Mouse (Mus musculus) hindbrain, postnatal 0 days (tissue): ENCODE results near the gene Nek9. TPM values are rescaled to one million over a fixed set of nuclear protein-coding genes. Genes with fewer than 3 reads are reported as not detected.
A peak's percentile ranks its signal among the peaks of the same experiment; 100 is the strongest.
"Not testable (repeated sequence)": the region's sequence is repeated elsewhere in the genome, so short reads cannot be mapped to it uniquely, and the experiment has no call there.

Experiments used
- ATAC-seq: fragments of 200-750 bp; cut with Nextera tagmentation; 2 replicates; pipeline ENCODE4 v1.8.0; 2017; ENCODE audit warnings: mild to moderate bottlenecking, moderate TSS enrichment, moderate library complexity
- DNase-seq: peaks from one replicate; pipeline ENCODE4 v3.0.0-alpha.2; 2015; ENCODE audit warnings: low spot score
- H3K27ac ChIP-seq: fragments of 300-500 bp; sonication (generic); 2 replicates; pipeline ENCODE4 v1.5.1; 2014; ENCODE audit warnings: mild to moderate bottlenecking
- H3K27me3 ChIP-seq: fragments of 300-500 bp; sonication (generic); 2 replicates; pipeline ENCODE4 v1.6.1; 2014; ENCODE audit warnings: low read length, mixed read lengths; ENCODE audit not compliant: insufficient read depth
- H3K36me3 ChIP-seq: fragments of 300-500 bp; sonication (generic); 2 replicates; pipeline ENCODE4 v1.6.1; 2014; ENCODE audit warnings: low read length, mixed read lengths; ENCODE audit not compliant: insufficient read depth
- H3K4me1 ChIP-seq: fragments of 300-500 bp; sonication (generic); 2 replicates; pipeline ENCODE4 v1.6.1; 2014; ENCODE audit warnings: antibody characterized with exemption, low read length, mixed read lengths; ENCODE audit not compliant: insufficient read depth
- H3K4me2 ChIP-seq: fragments of 300-500 bp; sonication (generic); 2 replicates; pipeline ENCODE4 v1.6.1; 2014; ENCODE audit warnings: low read depth, mild to moderate bottlenecking, low read length, moderate library complexity, mixed read lengths
- H3K4me3 ChIP-seq: fragments of 300-500 bp; sonication (generic); 2 replicates; pipeline ENCODE4 v1.5.1; 2014; ENCODE audit warnings: low read length
- H3K9ac ChIP-seq: fragments of 300-500 bp; sonication (generic); replicated peaks from 2 replicates; pipeline ENCODE4 v1.6.1; 2014; ENCODE audit warnings: mild to moderate bottlenecking, low read length, moderate library complexity, mixed read lengths
- H3K9me3 ChIP-seq: fragments of 300-500 bp; sonication (generic); 2 replicates; pipeline ENCODE4 v1.6.1; 2016; ENCODE audit warnings: low read length, mixed read lengths
- CTCF ChIP-seq: IDR thresholded peaks from 2 replicates; pipeline ENCODE4 v1.5.1; 2016; ENCODE audit warnings: antibody characterized with exemption, control low read depth, low read depth
- WGBS: fragments of 180-500 bp; shearing (Covaris S2); extraction: QIAGEN DNeasy Blood & Tissue Kit; methylation state at CpG from one replicate; pipeline ENCODE4 v1.1.7; 2014; 5-methylcytosine and 5-hydroxymethylcytosine counted together
- polyA plus RNA-seq: library from polyadenylated mRNA; unstranded; fragments of >200 nt; fragmentation: Nextera tagmentation; extraction: Ambion mirVana; gene quantifications from 2 replicates; pipeline ENCODE4 v1.2.1, GENCODE M21; 2015
- total RNA-seq: library from RNA; depleted of rRNA; stranded (reverse); fragments of >200 nt; gene quantifications from 2 replicates; pipeline ENCODE4 v1.2.3, GENCODE M21; 2014

Nek9 gene
- total and polyA plus RNA-seq, 2 experiments from 2014 or later: 10.5 to 21.5 TPM

DNA sequence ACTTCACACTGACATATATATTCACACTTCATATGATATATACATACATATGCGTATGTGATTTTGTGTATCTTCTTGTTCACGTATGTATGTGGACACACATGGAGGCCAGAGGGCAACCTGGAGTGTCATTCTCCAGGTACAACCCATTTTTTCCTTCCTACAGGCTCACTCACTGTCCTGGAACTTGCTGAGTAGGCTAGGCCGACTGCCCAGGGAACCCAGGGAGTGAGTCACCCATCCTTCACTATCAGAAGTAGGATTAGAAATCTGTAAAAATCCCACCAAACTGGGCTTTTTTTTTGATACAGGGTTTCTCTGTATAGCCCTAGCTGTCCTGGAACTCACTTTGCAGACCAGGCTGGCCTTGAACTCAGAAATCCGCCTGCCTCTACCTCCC, 54.2 kb downstream of the Nek9 start:
- Histone ChIP-seq H3K4me2 (no peak overlapping the region), H3K36me3 (no peaks in the 10 kb centered on the region), H3K9me3 (no peaks in the 10 kb centered on the region), H3K9ac (no peak overlapping the region), H3K4me3 (no peak overlapping the region), H3K27me3 (no peaks in the 10 kb centered on the region), H3K27ac (no peak overlapping the region), H3K4me1 (no peaks in the 10 kb centered on the region)
- no peak for DNase-seq
- 93% methylated on average over 4 of the region's 4 CpGs for WGBS
- no peak for ATAC-seq
- TF ChIP-seq CTCF: no peak

DNA sequence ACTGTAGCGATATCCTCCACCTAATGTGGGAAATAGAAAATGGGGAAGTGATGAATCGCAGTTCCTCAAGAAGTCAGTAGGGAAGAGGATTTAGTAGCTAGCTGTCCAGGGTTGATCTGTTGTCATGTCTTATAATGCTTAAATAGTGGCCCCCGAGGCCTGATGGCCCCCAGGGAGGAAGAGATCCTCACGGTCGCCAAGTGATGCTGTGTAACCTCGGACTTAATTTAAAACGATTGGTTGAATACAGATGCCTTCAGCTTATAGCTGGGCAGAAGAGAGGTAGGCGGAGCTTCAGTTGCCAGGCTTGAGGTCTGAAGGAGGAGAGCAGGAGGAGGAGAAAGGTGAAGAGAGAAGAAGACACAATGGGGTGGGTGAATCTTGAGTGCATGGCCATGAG, 54.8 kb downstream of the Nek9 start:
- Histone ChIP-seq H3K27me3 (no peaks in the 10 kb centered on the region), H3K4me2 (no peak overlapping the region), H3K4me3 (no peak overlapping the region), H3K9me3 (no peaks in the 10 kb centered on the region), H3K27ac (no peak overlapping the region), H3K36me3 (no peaks in the 10 kb centered on the region), H3K4me1 (no peaks in the 10 kb centered on the region), H3K9ac (no peak overlapping the region)
- no peak for TF ChIP-seq CTCF
- ATAC-seq (no peak), DNase-seq (no peak)
- 69% methylated on average over 8 of the region's 8 CpGs for WGBS

GRCm38 (mm10) chr12:85281756-85282155, 57.4 kb downstream of the Nek9 start:
- DNase-seq, ATAC-seq, H3K36me3 ChIP-seq, H3K4me3 ChIP-seq, H3K9me3 ChIP-seq, H3K9ac ChIP-seq, H3K27ac ChIP-seq, H3K27me3 ChIP-seq, H3K4me1 ChIP-seq, H3K4me2 ChIP-seq: not testable (repeated sequence)
- WGBS: 89% methylated on average over 1 of the region's 4 CpGs

DNA sequence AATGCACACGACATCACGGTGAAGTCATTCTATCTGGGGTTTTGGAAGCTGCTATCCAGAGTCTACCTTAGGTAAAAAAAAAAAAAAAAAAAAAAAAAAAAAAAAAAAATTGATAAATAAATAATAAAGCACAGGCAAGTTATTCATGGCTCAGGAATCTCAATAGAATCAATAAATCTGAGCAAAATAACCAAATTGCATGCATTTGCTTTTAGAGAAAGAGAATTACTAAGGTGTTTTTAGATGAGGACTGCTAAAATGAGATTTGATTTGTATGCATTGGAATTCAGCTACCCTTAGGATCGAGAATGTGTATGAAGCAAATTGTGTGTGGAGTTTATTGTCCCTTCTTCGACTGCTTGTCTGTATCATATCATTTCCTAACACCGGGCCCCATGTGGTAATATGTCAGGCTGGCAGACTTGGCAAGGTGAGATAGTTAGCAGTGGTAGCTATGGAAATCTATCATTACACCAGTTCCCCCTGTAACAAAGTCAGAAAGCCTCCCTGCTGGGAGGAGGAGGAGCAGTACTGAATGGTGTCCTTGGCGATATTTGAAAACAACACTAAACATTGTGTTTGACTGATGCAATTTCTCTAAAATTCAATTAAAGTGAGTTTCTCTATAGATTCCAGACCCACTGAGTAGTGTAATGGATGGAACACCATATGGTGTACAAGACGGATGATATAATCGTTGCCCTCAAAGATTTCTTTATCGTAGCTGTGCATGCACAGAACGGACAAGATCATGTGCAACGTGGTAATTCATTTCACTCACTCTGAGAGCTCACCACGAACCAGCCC, 58.1 kb downstream of the Nek9 start:
- ATAC-seq (no peak), DNase-seq (no peak)
- Histone ChIP-seq H3K4me2 (peak overlapping the region; percentile 63), H3K36me3 (no peaks in the 10 kb centered on the region), H3K27me3 (no peaks in the 10 kb centered on the region), H3K4me3 (peak overlapping the region; percentile 55), H3K27ac (no peak overlapping the region), H3K9me3 (no peaks in the 10 kb centered on the region), H3K9ac (no peak overlapping the region), H3K4me1 (no peaks in the 10 kb centered on the region)
- no peak for TF ChIP-seq CTCF
- 41% methylated on average over 12 of the region's 12 CpGs for WGBS

DNA sequence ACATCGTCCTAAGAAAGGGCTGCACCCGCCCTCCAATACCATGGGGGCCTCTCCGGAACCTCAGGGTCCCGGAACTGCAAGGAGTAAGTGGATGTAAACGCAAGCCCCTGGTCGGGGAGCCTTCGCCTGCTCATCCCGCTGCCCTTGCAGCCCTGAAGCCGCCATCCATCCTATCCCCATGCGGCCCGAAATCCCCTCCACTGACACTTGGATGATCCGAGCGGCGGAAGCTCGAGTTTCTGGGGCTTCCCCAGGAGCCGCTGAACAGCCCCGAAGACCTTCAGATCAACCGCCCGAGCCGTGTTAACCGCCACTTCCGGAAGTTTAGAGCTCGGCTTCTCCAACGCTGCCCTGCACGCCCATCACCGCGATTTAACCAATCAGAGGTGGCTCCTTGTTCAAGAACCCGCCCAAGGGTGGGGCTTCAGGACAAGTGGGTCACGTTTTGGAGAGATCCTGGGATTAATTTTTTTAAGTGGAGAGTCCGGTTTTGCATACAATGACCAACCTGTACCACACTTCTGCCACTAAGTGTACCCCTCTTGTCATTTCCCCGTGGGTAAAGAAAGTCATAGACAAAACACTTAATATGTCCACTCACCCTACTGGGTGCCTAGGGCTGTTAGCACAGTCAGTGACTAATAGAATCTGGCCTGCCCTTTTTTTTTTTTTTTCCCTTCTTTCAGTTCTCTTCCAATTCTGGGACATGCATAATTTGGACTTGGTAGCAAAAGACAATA, 58.9 kb downstream of the Nek9 start:
- no peaks in the 10 kb centered on the region for H3K27me3 ChIP-seq
- peak overlapping the region; percentile 64 for H3K9ac ChIP-seq
- ATAC-seq (peak; percentile 98), DNase-seq (peak; percentile 98)
- H3K4me1 ChIP-seq: no peaks in the 10 kb centered on the region
- no peaks in the 10 kb centered on the region for H3K36me3 ChIP-seq
- peak overlapping the region; percentile 55 for H3K4me3 ChIP-seq
- under 1% methylated on average over 31 of the region's 31 CpGs for WGBS
- no peaks in the 10 kb centered on the region for H3K9me3 ChIP-seq
- peak overlapping the region; percentile 63 for H3K4me2 ChIP-seq
- peak overlapping the region; percentile 76 for H3K27ac ChIP-seq
- TF ChIP-seq CTCF: no peak

- peak overlapping the region; percentile 64 for H3K9ac ChIP-seq
- peak overlapping the region; percentile 76; the same call in 1 of the 2 replicates for H3K27ac ChIP-seq
- no peak for TF ChIP-seq CTCF
- no peaks in the 10 kb centered on the region for H3K4me1 ChIP-seq
- 8% methylated on average over 10 of the region's 10 CpGs for WGBS
- H3K9me3 ChIP-seq: no peaks in the 10 kb centered on the region
- DNase-seq: no peak
- no peaks in the 10 kb centered on the region for H3K36me3 ChIP-seq
- peak; percentile 39; the same call in 1 of the 2 replicates for ATAC-seq
- H3K4me3 ChIP-seq: peak overlapping the region; percentile 55
- no peaks in the 10 kb centered on the region for H3K27me3 ChIP-seq
- H3K4me2 ChIP-seq: peak overlapping the region; percentile 63
Observed at GRCm38 (mm10) chr12:85279396-85280080, 59.6 kb downstream of the Nek9 start.
